Mouse (Mus musculus) 3134 (cell line): ENCODE data around the gene Mrps2.
"Not testable (repeated sequence)": the region's sequence is repeated elsewhere in the genome, so short reads cannot be mapped to it uniquely, and the experiment has no call there.

Experiments used
- DNase-seq: peaks from one replicate; pipeline ENCODE4 v3.0.0-alpha.2; 2011; ENCODE audit warnings: low spot score; ENCODE audit not compliant: insufficient read length; ENCODE audit errors: extremely low read depth

Gene Mrps2

DNA sequence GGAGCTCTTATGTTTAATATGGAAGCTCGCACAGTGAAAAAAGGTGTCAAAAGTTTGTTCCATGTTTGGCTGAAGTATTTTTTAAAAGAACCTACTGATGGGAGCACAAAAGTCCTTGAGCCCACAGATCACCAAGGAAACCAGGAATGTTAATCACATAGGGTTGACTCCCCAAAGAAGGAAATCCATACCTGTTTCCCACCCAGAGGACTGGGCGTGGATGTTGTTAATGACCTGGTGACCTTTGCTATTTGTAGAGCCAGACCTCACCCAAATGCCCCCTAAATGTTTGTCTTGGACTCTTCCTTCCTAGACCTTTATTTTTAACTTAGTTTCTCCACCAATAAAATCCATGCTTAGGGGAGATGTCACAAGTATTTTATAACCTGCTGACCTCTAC, 2.7 kb downstream of the Mrps2 start:
- no peak for DNase-seq

DNA sequence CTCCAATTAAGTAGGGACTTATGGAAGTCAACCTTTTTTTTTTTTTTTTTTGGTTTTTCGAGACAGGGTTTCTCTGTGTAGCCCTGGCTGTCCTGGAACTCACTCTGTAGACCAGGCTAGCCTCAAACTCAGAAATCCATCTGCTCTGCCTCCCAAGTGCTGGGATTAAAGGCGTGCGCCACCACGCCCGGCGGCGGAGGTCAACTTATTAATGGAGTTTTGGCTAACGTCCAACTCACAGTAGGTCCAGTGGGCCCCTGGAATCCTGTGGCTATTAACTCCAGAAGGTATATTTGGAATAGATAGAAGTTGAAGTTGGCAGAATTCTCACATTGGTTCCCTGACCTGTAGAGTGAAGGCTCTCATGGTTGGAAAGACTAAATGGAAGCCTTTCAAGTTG, 4.1 kb downstream of the Mrps2 start:
- not testable (repeated sequence) for DNase-seq

DNA sequence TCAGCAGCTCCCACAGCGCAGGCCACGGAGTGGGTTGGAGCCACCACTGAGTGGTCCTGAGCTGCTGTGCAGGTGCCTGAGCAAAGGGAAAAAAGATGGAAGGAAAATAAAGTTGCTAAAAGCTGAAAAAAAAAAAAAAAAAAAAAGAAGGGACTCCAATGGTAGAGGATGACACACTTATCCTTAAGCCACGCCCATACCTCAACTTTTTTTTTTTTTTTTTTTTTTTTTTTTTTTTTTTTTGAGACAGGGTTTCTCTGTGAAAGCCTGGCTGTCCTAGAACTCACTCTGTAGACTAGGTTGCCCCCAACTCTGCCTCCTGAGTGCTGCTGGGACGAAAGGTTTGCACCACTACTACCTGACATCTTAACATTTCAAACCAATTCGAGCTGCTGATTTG, 10.1 kb downstream of the Mrps2 start:
- not testable (repeated sequence) for DNase-seq

DNA sequence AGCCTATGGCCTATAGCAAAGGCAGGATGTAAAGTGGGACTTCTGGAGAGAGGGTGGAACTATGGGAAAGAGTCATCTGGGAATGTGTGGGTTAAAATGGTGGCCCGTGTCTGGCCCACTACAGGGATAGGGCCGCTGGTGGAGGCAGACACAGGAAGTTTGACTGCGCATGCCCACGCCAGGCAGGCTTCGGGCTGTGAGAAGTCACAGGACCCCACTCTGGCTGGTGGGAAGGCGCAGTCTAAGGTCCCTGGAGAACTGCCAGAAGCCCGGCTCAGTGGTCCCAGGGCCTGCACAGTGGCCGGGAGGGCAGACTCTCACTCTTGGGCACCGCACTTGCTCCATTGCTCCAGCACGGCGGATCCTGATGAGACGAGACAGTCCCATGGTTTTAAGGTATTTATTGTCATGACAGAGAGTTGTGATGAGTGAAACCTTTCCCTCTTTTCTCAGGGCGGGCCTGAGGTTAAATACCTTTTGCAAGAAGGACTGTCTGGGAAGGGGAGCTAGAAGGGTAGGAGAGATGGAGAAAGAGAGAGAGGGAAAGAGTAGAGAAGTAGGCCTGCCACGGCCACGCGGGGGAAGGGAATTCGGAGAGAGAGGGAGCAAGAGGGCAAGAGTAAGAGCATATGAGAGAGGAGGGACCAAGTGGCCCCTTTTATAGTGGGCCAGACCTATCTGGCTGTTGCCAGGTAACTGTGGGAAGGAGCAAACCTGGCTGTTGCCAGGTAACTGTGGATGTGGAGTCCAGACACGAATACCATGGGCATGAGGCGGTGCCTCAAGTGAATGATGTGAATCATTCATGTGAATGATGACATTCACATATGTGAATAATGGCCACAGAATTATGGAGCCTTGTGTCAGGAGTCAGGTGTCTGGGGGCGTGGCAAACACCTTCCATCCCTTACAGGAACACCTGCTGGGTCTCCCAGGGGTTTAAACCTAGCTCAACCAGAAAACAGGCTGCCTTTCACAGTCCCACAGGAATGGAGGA, 11.6 kb downstream of the Mrps2 start:
- no peak for DNase-seq

DNA sequence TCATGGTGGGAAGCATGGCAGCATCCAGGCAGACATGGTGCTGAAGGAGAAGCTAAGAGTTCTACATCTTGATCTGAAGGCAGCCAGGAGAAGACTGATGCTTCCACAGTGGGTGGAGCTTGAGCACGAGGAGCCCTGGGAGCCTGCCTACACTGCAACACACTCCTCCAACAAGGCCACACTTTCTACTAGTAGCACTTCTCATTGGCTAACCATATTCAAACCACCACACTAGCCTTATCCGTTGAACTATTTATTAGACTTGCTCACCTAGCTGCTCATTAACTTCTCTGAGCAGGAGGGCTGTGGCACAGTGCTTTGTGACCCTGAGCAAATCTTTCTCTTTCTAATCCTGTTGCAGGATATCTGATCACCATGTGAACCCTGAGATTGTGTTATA, 16.0 kb downstream of the Mrps2 start:
- DNase-seq: no peak

DNA sequence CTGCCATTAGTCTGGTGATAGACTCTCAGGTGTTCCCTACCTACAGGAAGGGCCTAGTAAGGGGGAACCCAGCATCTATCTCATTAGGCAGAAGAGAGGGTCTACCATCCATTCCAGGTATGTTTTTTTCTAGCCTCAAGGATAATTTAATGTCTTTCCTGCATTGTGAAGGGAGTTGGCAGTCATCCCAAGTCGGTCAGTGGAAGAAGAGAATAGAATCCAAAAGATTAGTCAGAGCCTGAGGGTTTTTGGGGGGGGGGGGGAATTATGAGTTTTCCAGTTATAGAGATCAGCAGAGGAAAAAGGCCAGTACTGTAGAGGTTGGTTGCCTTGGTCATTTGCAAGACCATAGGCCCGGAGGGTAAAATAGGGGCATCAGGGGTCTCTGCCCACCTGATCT, 26.7 kb downstream of the Mrps2 start:
- DNase-seq: no peak

DNA sequence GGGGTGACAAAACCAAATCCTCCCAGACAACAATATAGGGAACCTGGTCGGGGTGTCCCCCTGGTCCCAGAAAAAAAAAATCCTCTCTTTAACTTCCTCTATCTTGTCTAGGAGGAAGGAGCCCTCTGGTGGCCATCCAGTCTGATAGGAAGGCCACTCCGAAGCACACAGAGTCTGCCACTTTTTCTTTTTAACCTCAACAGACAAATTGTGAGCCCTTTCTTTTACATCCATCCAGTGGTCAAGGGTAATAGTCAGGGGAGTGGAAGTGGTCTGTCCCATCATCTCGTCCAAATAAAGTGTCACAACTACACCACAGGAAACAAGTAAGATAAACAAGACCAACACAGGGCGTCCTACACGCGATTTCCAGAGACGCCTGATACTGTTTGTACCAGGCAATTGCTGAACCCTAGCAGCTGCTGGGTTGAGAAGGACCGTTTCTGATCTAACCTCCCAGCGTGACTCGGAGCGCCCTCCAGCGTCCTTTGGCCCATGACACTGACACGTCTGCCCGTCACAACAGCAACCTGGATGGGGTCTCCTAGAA, 27.4 kb downstream of the Mrps2 start:
- DNase-seq: no peak

DNA sequence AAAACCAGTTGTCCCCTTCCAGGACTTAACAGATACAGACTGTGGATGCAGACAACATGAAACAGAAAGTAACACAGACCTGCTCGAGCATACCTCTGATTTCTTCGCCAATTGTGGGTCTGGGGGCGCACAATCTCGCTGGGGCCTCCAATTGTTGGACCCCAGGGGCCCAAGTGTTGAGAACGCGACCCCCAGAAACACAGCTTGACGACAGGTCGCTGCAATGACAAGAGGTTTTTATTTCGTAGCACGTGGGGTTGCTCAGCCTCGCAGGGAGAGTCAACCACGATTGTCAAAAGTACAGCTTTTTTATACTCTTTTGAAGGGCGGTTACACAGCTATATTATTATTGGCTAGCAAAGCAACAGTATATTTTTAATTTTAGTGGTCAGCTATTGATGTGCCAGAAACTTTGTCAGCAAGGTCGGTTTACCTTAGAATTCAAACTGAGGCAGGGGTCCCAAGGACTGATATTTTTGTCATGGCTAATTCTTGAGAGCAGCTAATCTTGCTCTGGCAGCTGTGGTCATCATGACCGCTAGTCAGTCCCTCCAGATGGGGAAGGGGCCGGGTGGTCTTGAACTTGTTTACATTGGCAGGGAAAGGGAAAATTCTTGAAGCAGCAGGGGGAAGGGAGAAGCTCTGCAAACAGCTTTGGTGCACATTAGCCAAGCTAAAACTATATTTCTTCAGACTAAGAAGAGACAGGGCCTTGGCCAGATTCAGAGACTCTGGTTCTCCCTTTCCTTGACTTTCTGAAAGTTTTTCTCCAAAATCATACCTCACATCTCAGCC, 28.1 kb downstream of the Mrps2 start:
- DNase-seq: no peak

DNA sequence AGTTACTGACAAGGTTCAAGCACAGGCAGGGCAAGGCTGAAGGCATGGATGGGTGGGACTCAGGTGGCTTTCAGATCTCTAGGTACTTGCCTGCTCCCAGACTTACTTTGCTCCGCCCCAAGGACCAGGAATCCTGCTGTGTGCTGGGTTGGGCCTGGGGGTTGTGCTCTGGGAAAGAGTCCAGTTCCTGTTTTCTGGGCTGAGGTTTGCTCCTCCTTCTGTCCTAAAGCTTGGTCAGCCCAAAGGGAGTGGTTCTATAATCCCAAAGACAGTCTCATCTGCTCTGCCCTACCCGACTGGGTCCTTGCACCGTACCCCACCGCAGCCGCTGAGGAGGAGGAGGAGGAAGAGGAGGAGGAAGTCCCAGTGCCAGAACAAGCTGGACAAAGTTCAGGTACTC, 28.8 kb downstream of the Mrps2 start, which contains the start of gene Gbgt1:
Gene Gbgt1 (plus strand): TSS at position 221 of the 400 bp plus-strand sequence.
- DNase-seq: no peak

DNA sequence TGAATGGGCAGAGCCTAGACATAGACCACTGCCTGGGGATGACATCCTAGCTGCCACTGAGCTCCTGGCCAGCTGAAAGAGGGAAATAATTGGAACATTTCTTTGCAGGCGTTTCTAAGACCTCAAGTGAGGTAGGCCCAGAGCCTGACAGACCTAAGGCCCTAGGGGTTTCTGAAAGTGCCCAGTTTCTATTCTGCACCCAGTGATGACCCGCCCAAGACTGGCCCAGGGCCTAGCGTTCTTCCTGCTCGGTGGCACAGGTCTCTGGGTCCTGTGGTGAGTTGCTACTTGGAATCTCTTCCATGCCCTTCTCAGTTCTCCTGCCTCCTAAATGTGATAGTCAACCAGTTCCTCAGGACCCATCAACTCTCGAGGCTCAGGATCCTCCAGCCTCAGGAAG, 29.7 kb downstream of the Mrps2 start:
- DNase-seq: no peak

DNA sequence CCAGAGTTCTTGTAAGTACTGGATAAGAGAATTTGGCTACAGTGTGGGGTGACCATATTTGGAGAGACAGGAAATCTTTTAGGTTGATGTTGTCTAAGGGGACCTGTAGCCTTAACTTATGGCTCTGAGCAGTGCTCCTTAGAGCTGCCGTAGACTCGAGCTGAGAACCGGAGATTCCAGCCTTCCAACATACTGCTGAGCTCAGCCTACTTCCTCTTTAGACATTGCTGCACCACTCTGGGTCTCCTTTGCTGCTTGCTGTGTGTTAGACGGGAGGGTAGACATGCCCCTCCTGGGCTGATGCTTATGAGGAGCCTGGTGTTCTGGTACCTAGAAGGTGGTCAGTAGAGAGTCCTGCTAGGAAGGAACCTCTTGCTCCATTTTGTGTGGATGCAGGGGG, 30.6 kb downstream of the Mrps2 start:
- DNase-seq: no peak

DNA sequence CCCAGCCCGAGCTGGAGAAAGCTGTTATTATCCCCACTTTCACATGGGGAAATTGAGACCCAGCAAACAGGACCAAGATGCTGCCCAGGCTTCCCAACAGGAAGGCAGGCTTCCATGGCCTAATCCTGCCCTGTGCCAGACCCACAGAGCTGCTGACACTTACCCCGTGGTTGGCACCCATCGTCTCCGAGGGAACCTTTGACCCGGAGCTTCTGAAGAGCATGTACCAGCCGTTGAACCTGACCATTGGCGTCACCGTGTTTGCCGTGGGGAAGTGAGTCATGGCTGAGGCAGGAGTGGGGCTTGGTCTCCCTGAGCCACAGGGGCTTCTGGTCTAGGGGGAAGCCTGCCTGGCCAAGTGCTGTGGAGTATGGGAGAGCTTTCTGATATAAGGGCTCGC, 35.1 kb downstream of the Mrps2 start:
- no peak for DNase-seq

DNA sequence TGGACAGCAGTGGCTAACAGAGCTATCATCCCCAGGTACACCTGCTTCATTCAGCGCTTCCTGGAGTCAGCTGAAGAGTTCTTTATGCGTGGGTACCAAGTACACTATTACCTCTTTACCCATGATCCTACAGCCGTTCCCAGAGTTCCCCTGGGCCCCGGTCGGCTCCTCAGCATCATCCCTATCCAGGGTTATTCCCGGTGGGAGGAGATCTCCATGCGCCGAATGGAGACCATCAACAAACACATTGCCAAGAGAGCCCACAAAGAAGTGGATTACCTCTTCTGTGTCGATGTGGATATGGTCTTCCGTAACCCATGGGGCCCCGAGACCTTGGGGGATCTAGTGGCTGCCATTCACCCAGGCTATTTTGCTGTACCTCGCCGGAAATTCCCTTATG, 36.8 kb downstream of the Mrps2 start:
- DNase-seq: no peak

DNA sequence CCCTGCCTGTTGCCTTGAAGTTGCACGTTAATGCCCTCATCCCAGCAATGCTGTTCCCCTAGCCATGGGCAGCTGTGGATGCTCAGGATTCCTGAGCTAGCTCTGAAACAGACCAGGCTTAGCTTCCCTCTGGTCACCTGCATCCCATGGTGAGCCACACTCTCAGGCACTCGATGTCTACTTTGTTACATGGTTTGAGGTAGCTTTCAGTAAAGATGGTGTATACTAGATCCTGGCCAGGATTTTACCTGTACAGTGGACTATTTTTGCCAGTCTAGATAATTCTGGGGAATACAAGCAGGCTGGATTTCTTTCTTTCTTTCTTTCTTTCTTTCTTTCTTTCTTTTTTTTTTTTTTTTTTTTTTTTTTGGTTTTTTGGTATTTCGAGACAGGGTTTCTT, 37.9 kb downstream of the Mrps2 start, which contains the start of gene Gm10134:
Gene Gm10134 (plus strand): TSS at position 301 of the 400 bp plus-strand sequence.
- DNase-seq: no peak

DNA sequence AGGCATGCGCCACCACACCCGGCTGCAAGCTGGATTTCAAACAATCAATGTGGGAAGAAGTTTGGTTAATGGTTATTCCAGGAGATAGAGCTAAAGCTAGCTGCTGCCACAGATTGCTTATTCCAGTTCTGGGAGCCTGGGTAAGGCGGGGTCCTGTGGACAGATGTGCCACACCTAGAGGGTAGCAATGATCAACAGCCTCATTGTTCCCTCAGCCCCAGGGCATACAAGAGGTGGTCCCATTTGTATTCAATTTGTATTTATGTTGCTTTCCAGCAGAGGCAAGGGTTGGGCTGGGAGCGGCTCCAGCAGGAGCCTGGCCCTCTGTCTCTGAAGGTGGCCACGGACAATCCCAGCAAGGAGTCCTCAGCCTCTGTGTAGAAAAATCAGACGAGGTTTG, 38.4 kb downstream of the Mrps2 start:
- no peak for DNase-seq

DNA sequence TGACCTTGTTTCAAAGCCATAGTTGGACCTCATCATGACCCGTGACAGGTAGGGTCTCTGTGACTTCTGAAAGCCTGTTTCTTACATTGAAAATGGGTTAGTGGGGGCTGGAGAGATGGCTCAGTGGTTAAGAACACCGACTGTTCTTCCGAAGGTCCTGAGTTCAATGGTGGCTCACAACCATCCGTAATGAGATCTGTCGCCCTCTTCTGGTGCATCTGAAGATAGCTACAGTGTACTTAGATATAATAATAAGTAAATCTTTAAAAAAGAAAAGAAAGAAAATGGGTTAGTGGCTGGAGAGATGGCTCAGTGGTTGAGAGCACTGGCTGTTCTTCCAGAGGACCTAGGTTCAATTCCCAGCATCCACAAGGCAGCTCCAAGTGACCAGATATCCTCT, 43.7 kb downstream of the Mrps2 start:
- DNase-seq: not testable (repeated sequence)

DNA sequence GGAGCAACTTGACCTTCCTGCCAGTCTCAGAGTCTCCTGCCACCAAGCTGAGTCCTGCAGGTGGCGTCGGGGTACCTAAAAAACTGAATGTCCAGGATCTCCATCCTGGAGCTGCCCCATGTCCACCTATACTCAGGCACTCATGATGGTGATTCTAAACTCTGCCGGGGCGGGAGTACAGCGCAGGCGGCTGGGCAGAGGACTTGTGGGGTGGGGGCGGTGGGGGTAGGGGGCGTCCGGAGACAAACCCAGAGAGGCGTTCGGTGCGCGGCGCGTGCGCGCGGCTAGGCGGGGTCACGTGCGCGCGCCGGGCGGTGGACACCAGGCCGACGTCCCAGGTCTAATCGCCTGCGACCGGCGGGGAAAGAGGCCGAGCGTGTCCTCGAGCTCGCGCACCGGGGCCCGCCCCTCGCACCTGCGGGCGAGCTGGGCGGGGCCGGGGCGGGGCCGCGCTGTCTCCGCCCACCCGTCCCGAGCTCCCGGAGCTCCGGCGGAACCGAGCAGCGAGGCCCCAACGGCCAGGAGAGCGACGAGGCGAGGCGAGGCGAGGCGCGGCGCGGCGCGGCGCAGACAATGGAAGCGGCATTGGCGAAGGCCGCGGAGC, 45.0 kb downstream of the Mrps2 start, which contains the start of gene Ralgds:
Gene Ralgds (plus strand): TSS at position 328 of the 604 bp plus-strand sequence.
- no peak for DNase-seq

DNA sequence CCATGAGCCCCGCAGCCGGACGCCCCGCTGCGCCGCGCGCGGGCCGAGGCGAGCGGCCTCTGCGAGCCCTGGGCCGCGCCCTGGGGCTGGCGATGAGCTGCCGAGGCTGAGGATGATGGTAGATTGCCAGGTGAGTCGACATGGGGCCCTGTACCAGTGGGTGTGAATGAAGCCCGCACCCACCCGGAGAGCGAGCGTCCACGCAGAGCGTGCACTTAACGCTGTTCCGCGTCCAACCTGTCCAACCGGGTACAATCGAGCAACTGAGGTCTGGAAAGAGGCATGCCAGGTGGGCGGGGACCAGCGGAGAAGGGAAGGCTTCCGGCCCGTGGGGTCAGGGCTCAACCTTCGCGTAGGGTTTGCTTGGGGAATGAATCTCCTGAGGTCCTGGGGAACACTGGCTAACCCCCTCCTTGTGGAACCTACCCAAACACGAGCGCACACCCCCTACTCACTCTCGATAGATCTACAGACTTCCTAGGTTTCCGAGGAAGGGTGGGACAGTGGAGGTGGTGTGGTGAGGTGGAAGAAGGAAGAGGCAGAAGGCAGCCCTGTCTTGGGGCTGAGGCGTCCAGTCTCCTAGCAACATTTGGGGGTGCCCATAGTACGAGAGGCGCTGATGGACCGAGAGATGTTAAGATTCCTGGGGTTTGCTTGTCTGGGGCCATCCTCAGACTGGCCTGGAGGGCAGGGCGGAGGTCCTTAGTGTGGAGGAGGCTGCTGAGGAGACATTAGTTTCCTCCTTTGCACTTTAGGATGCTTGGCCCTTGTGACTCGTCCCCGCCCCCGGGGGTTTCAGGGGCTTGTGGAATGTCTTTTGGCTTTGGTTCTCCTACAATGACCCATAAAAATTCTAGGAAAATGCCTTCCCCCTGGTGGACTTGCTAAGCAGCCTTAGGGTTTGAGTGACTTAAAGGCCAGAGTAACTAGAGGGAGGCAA, 45.8 kb downstream of the Mrps2 start:
- DNase-seq: no peak

DNA sequence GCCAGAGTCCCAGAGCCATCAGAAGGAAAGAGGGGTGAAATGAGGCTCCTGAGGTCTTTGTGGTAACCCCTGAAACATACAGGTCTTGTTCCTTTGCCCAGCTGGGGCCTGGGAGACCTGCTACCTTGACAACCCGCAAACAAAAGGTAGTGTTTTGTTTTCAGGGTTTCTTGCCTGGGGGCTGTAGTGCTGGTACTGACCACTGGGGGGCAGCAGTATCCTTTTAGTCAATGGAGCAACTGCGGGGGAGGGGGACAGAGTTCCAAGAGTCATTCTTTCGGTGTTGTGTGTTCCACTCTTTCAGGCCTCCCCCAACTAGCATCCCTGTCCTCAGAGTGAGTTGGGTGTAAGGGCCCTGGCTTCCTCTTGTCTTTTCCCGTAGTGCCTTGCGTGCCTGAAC, 46.6 kb downstream of the Mrps2 start:
- no peak for DNase-seq
